Mouse (Mus musculus) forebrain, embryonic 10.5 days (tissue): ENCODE data around the gene Gcc2. TPM values are rescaled to one million over a fixed set of nuclear protein-coding genes. Genes with fewer than 3 reads are reported as not detected.

Source experiments
- DNase-seq: peaks from one replicate; pipeline ENCODE4 v3.0.0-alpha.2; 2017; ENCODE audit warnings: low spot score; ENCODE audit errors: extremely low spot score
- H3K27ac ChIP-seq: fragments of 300-500 bp; sonication (generic); 2 replicates; pipeline ENCODE4 v1.5.1; 2016; ENCODE audit warnings: mild to moderate bottlenecking
- H3K27me3 ChIP-seq: fragments of 300-500 bp; sonication (generic); 2 replicates; pipeline ENCODE4 v1.6.1; 2016; ENCODE audit warnings: mild to moderate bottlenecking; ENCODE audit not compliant: poor library complexity, severe bottlenecking
- H3K36me3 ChIP-seq: fragments of 300-500 bp; sonication (generic); replicated peaks from 2 replicates; pipeline ENCODE4 v1.6.1; 2016; ENCODE audit warnings: mild to moderate bottlenecking, moderate library complexity
- H3K4me1 ChIP-seq: fragments of 300-500 bp; sonication (generic); 2 replicates; pipeline ENCODE4 v1.6.1; 2016
- H3K4me3 ChIP-seq: fragments of 300-500 bp; sonication (generic); 2 replicates; pipeline ENCODE4 v1.5.1; 2016; ENCODE audit warnings: mild to moderate bottlenecking, moderate library complexity
- H3K9me3 ChIP-seq: fragments of 300-500 bp; sonication (generic); 2 replicates; pipeline ENCODE4 v1.6.1; 2016; ENCODE audit warnings: mild to moderate bottlenecking, moderate library complexity
- WGBS: fragments of 180-500 bp; shearing (Covaris S2); methylation state at CpG from one replicate; pipeline ENCODE4 v1.1.7; 2016; 5-methylcytosine and 5-hydroxymethylcytosine counted together
- polyA plus RNA-seq: library from polyadenylated mRNA; unstranded; fragments of >200 nt; fragmentation: Nextera tagmentation; extraction: Ambion mirVana; gene quantifications from 2 replicates; pipeline ENCODE4 v1.2.1, GENCODE M21; 2016

The Gcc2 gene
- polyA plus RNA-seq, 1 experiment from 2014 or later: 52.5 TPM

GRCm38 (mm10) chr10:58338590-58338989, 83.3 kb downstream of the Gcc2 start:
- DNase-seq: no peak
- Histone ChIP-seq H3K9me3 (peaks cover 2% of the 10 kb centered on the region; the same call in 1 of the 2 replicates), H3K27me3 (no peaks in the 10 kb centered on the region), H3K4me3 (no peak overlapping the region), H3K27ac (no peak overlapping the region), H3K4me1 (0 out of 2 replicates have a peak, but pooled peaks cover 4% of the 10 kb centered on the region), H3K36me3 (peaks cover 19% of the 10 kb centered on the region)
- 84% methylated on average over 1 of the region's 1 CpGs for WGBS

GRCm38 (mm10) chr10:58341685-58342084, 86.4 kb downstream of the Gcc2 start:
- no peak for DNase-seq
- no peaks in the 10 kb centered on the region for H3K27me3 ChIP-seq
- 67% methylated on average over 2 of the region's 2 CpGs for WGBS
- H3K36me3 ChIP-seq: peaks cover 28% of the 10 kb centered on the region
- H3K4me3 ChIP-seq: no peak overlapping the region
- no peak overlapping the region for H3K27ac ChIP-seq
- 0 out of 2 replicates have a peak, but pooled peaks cover 4% of the 10 kb centered on the region for H3K4me1 ChIP-seq
- peaks cover 10% of the 10 kb centered on the region; the same call in 1 of the 2 replicates for H3K9me3 ChIP-seq

DNA sequence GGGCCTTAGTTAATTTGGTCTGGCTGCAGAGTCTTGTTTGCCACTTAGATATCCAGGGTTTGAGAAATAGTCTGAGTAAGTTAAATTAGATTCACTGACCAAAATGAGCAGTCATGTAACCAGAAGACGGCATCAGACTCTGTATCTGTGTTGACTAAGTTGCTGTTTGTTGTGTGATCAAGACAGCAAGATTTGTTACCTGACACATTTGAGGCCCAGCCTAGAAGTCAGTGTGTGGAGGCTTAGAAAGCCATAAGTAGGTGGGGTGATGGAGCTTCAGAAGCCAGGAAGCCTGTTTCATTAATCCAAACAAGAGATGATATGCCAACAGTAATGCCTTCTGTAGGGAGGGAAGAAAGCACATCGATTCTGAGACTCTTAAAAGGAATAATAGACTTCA, 86.9 kb downstream of the Gcc2 start:
- peaks cover 10% of the 10 kb centered on the region; the same call in 1 of the 2 replicates for H3K9me3 ChIP-seq
- WGBS: 91% methylated on average over 2 of the region's 2 CpGs
- H3K4me1 ChIP-seq: 0 out of 2 replicates have a peak, but pooled peaks cover 4% of the 10 kb centered on the region
- peaks cover 28% of the 10 kb centered on the region for H3K36me3 ChIP-seq
- H3K27ac ChIP-seq: no peak overlapping the region
- no peak overlapping the region for H3K4me3 ChIP-seq
- no peaks in the 10 kb centered on the region for H3K27me3 ChIP-seq
- DNase-seq: no peak

- Histone ChIP-seq H3K4me3 (no peak overlapping the region), H3K27ac (no peak overlapping the region), H3K27me3 (no peaks in the 10 kb centered on the region), H3K9me3 (peaks cover 10% of the 10 kb centered on the region; the same call in 1 of the 2 replicates), H3K36me3 (peaks cover 26% of the 10 kb centered on the region), H3K4me1 (no peaks in the 10 kb centered on the region)
- WGBS: 98% methylated on average over 3 of the region's 3 CpGs
- DNase-seq: no peak
These were observed 88.3 kb downstream of the Gcc2 start for GRCm38 (mm10) chr10:58343552-58343951.

GRCm38 (mm10) chr10:58350600-58350999, 95.3 kb downstream of the Gcc2 start:
- Histone ChIP-seq H3K27me3 (no peaks in the 10 kb centered on the region), H3K4me3 (no peak overlapping the region), H3K27ac (no peak overlapping the region), H3K36me3 (peaks cover 4% of the 10 kb centered on the region), H3K9me3 (no peaks in the 10 kb centered on the region; the same call in 1 of the 2 replicates), H3K4me1 (peaks cover 8% of the 10 kb centered on the region)
- WGBS: 88% methylated on average over 3 of the region's 3 CpGs
- no peak for DNase-seq

DNA sequence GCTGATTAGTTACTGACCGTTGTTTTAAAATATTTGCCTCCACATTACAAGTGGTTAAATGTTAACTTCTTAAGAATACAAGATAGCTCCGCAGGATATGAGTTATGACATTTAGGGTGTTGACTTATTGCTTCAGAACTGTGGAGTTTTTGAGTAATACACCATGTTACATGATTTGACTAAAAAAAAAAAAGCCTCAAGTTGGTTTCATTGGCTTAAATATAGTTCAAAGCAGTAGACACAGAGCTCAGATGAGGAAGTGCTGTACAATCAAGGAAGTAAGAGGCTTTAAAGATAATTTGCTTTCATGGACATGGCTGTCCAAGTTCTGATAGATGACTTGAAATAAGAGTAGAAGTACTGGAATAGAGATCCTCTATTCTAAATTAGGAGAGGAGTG, 96.4 kb downstream of the Gcc2 start:
- Histone ChIP-seq H3K4me1 (peaks cover 8% of the 10 kb centered on the region), H3K9me3 (no peaks in the 10 kb centered on the region; the same call in 1 of the 2 replicates), H3K36me3 (peaks cover 8% of the 10 kb centered on the region), H3K27ac (no peak overlapping the region), H3K4me3 (no peak overlapping the region), H3K27me3 (no peaks in the 10 kb centered on the region)
- DNase-seq: no peak
- WGBS: 97% methylated on average over 2 of the region's 2 CpGs

GRCm38 (mm10) chr10:58352364-58352763, 97.1 kb downstream of the Gcc2 start:
- no peaks in the 10 kb centered on the region for H3K27me3 ChIP-seq
- H3K4me1 ChIP-seq: peaks cover 8% of the 10 kb centered on the region
- H3K36me3 ChIP-seq: peaks cover 8% of the 10 kb centered on the region
- no peak overlapping the region for H3K27ac ChIP-seq
- WGBS: 92% methylated on average over 3 of the region's 3 CpGs
- DNase-seq: no peak
- no peak overlapping the region for H3K4me3 ChIP-seq
- H3K9me3 ChIP-seq: no peaks in the 10 kb centered on the region; the same call in 1 of the 2 replicates

DNA sequence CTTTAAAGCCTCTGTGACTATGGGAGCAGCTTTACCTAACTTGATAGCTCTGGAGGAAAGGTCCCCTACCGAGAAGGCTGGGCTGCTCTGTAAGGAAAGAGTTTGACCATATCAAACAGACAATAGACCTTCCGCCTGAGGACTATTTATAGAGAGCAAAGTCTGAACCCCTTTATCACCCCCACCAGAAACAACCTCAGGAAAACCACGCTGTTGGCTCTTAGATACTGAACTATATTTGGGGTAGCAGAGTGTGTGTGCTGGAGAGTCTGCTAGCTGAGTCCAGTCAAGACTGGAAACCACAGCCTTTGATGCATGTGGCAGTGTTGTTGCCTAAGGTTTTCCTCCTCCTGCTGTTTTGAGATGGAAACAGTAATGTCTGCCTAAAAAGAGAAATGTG, 99.3 kb downstream of the Gcc2 start:
- DNase-seq: no peak
- peaks cover 8% of the 10 kb centered on the region for H3K4me1 ChIP-seq
- H3K27ac ChIP-seq: no peak overlapping the region
- H3K9me3 ChIP-seq: no peaks in the 10 kb centered on the region
- H3K36me3 ChIP-seq: peaks cover 6% of the 10 kb centered on the region
- no peaks in the 10 kb centered on the region for H3K27me3 ChIP-seq
- H3K4me3 ChIP-seq: no peak overlapping the region
- WGBS: 27% methylated on average over 3 of the region's 3 CpGs

Other genes with a start within 250 kb of the Gcc2 start
- not detected in 2 replicates for gene AW822073, start 30.6 kb upstream of the Gcc2 start, polyA plus RNA-seq
- not detected in 2 replicates for gene Duxf3, start 22.8 kb upstream of the Gcc2 start, polyA plus RNA-seq
- gene Gm4981, start 18.8 kb upstream of the Gcc2 start, polyA plus RNA-seq: not detected in 2 replicates
- 98.1 and 102 TPM in 2 replicates for gene Lims1, start 68.0 kb downstream of the Gcc2 start, polyA plus RNA-seq
- 29.0 and 30.5 TPM in 2 replicates for gene Ranbp2, start 191.4 kb downstream of the Gcc2 start, polyA plus RNA-seq
- gene Ccdc138, start 242.5 kb downstream of the Gcc2 start, polyA plus RNA-seq: 16.8 and 17.6 TPM in 2 replicates